Mouse (Mus musculus) liver, adult 2 months (tissue): ENCODE measurements around the gene Nup50. TPM values are rescaled to one million over a fixed set of nuclear protein-coding genes. Genes with fewer than 3 reads are reported as not detected.

Source experiments
- DNase-seq: peaks from one replicate; pipeline ENCODE4 v3.0.0-alpha.2; 2011; ENCODE audit warnings: low read depth, low spot score; ENCODE audit errors: extremely low read depth
- H3K27ac ChIP-seq: fragments of 200-500 bp; replicated peaks from 2 replicates; pipeline ENCODE4 v1.5.1; 2012; ENCODE audit warnings: low read depth, mild to moderate bottlenecking, control low read depth, inconsistent platforms, low read length; ENCODE audit not compliant: insufficient read depth
- H3K27me3 ChIP-seq: fragments of 200-500 bp; 2 replicates; pipeline ENCODE4 v1.6.1; 2012; ENCODE audit warnings: mild to moderate bottlenecking, moderate library complexity, low read length, inconsistent platforms; ENCODE audit not compliant: control insufficient read depth, insufficient read depth
- H3K36me3 ChIP-seq: fragments of 200-500 bp; 2 replicates; pipeline ENCODE4 v1.6.1; 2012; ENCODE audit warnings: low read length, inconsistent platforms; ENCODE audit not compliant: control insufficient read depth, insufficient read depth
- H3K4me1 ChIP-seq: fragments of 200-500 bp; 2 replicates; pipeline ENCODE4 v1.6.1; 2011; ENCODE audit warnings: low read length; ENCODE audit not compliant: control insufficient read depth, insufficient read depth
- H3K4me3 ChIP-seq: fragments of 200-500 bp; 2 replicates; pipeline ENCODE4 v1.5.1; 2011; ENCODE audit warnings: low read depth, mild to moderate bottlenecking, control low read depth, low read length, moderate library complexity; ENCODE audit not compliant: insufficient read depth
- H3K79me2 ChIP-seq: fragments of 200-500 bp; 2 replicates; pipeline ENCODE4 v1.6.1; 2012; ENCODE audit warnings: inconsistent platforms, mild to moderate bottlenecking, low read length, moderate library complexity; ENCODE audit not compliant: control insufficient read depth, insufficient read depth
- H3K9ac ChIP-seq: fragments of 200-500 bp; 2 replicates; pipeline ENCODE4 v1.6.1; 2012; ENCODE audit warnings: low read depth, mild to moderate bottlenecking, control low read depth, inconsistent platforms, low read length
- CTCF ChIP-seq: fragments of 200-500 bp; IDR thresholded peaks from 2 replicates; pipeline ENCODE4 v1.5.1; 2011; ENCODE audit warnings: low read depth, low read length, control low read depth
- POLR2A ChIP-seq: fragments of 200-500 bp; IDR thresholded peaks from 2 replicates; pipeline ENCODE4 v1.6.1; 2011; ENCODE audit warnings: low read length, control low read depth; ENCODE audit not compliant: insufficient read depth; ENCODE audit errors: extremely low read depth
- WGBS: fragments of 180-500 bp; shearing (Covaris S2); methylation state at CpG from one replicate; pipeline ENCODE4 v1.1.7; 2018; 5-methylcytosine and 5-hydroxymethylcytosine counted together
- polyA plus RNA-seq: library from polyadenylated mRNA; depleted of rRNA; stranded (reverse); fragments of >200 nt; gene quantifications from 2 replicates; pipeline ENCODE4 v1.2.3, GENCODE M21; 2012
- total RNA-seq: library from RNA; depleted of rRNA; stranded (reverse); fragments of >200 nt; gene quantifications from 2 replicates; pipeline ENCODE4 v1.2.3, GENCODE M21; 2014

The Nup50 gene
- total and polyA plus RNA-seq, 2 experiments, result 5.0 to 9.0 TPM

DNA sequence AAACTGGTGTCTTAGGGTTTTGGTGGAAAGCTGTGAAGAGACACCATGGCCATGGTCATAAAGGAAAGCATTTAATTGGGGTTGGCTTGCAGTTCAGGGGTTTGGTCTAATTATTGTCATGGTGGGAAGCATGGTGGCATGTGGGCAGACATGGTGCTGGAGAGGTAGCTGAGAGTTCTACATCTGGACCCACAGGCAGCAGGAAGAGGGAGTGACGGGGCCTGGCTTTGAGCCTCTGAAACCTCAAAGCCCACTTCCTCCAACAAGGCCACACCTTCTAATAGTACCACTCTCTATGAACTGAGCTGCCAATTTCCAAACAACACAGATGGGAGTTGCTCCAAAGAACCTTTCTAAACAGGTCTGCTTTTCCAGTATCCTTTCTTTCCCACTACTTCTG, 26.5 kb upstream of the Nup50 start:
- H3K4me1 ChIP-seq, result no peaks in the 10 kb centered on the region
- H3K9ac ChIP-seq, result no peak overlapping the region
- no peaks in the 10 kb centered on the region for H3K36me3 ChIP-seq
- no peak for DNase-seq
- H3K27me3 ChIP-seq, result no peaks in the 10 kb centered on the region
- WGBS, result 83% methylated on average over 1 of the region's 1 CpGs
- no peaks in the 10 kb centered on the region for H3K79me2 ChIP-seq
- TF ChIP-seq CTCF, result no peak
- TF ChIP-seq POLR2A, result no peak
- no peak overlapping the region for H3K27ac ChIP-seq
- no peak overlapping the region for H3K4me3 ChIP-seq

DNA sequence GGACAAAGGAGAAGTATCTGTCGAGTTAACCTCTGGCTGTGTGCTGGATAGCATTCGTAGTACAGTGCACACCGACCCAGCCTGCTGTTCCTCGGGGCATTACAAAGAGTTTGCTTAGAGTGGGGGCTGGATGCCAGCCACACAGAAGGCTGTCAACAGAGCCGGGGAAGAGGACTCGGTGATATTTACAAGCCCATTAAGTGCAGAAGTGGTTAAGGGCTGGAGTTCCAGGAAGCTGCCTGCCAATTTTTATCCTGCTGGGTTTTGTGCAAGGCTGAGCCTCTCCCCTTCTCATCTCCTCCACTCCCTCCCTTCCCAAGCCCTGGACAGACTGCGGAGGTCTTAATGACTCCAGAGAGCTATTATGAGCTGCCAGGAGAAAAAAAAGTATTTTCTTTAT, 25.1 kb upstream of the Nup50 start:
- Histone ChIP-seq H3K27me3 (no peaks in the 10 kb centered on the region), H3K79me2 (no peaks in the 10 kb centered on the region), H3K4me1 (no peaks in the 10 kb centered on the region), H3K27ac (no peak overlapping the region), H3K9ac (no peak overlapping the region), H3K4me3 (no peak overlapping the region), H3K36me3 (no peaks in the 10 kb centered on the region)
- 15% methylated on average over 7 of the region's 7 CpGs for WGBS
- no peak for DNase-seq
- no peak for TF ChIP-seq POLR2A
- TF ChIP-seq CTCF, result no peak

DNA sequence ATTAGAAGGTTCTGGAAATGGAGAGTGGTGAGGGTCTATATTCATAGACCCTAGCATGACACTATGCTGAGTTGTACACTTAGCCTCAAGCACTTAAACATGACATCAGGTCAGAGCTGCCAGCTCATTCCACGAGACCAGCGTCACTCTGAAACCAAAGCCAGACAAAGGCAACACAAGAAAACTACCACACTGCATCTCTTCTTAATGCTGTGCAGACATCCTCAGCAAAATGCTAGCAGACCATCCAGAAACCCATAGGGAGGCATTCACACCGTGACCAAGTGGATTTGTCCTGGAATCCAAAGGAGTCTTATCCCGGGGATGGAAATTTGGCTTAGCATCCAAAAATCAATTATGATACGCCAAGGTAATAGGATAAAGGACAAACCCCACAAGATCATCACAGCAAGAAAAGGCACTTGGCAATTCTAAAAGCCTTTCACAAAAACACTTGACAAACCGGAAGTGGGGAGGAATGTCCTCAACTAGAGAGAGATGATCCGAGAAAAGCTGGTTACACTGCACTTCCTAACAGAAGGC, 19.3 kb upstream of the Nup50 start:
- Histone ChIP-seq H3K4me1 (no peaks in the 10 kb centered on the region), H3K79me2 (no peaks in the 10 kb centered on the region), H3K9ac (no peak overlapping the region), H3K4me3 (no peak overlapping the region), H3K27ac (no peak overlapping the region), H3K27me3 (no peaks in the 10 kb centered on the region), H3K36me3 (no peaks in the 10 kb centered on the region)
- WGBS, result 80% methylated on average over 7 of the region's 7 CpGs
- TF ChIP-seq POLR2A (no peak), CTCF (no peak)
- no peak for DNase-seq

DNA sequence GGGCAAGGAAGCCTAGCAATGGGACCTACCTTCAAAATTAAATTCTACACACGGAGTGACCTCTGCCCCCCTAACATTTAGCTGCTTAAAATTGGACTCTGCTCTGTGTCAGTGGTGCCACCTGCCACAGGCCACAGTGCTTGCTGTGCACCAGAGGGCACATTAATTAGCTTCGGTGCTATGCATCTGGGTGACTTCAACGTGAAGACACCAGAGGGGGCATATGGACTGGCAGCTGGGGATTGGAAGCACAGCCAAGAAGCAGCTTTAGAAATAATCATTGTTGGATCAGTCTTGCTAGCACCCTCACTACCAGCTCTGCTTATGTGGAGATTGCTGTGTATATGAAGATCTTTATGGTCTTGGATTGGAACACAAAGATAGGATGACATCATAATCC, 10.0 kb upstream of the Nup50 start:
- Histone ChIP-seq H3K4me3 (no peak overlapping the region), H3K27ac (no peak overlapping the region), H3K4me1 (no peaks in the 10 kb centered on the region), H3K27me3 (no peaks in the 10 kb centered on the region), H3K9ac (no peak overlapping the region), H3K79me2 (no peaks in the 10 kb centered on the region), H3K36me3 (no peaks in the 10 kb centered on the region)
- WGBS, result 96% methylated on average over 3 of the region's 3 CpGs
- TF ChIP-seq CTCF (no peak), POLR2A (no peak)
- no peak for DNase-seq

DNA sequence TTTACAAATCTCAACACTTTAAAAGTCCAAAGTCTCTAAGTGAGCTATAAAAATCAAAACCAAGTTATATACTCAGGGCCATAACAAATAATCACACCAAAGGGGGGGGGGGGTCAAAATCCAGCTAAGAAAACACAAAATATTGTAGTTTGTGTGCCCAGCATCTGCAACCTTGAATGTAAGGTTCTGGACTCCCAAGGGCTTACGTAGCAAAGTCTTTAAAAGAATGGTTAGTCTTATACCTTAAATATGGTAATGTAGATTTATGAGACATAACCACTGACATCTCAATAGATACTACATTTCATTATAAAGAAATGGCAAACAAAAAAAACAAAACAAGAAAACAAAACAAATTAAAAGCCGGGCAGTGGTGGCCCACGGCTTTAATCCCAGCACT, 3.3 kb upstream of the Nup50 start, which contains the start of gene Gm29666:
Gm29666 (minus strand) TSS at position 101 of the 400 bp plus-strand sequence.
- no peaks in the 10 kb centered on the region for H3K27me3 ChIP-seq
- H3K4me3 ChIP-seq, result no peak within 1 kb of the TSS
- no peak for DNase-seq
- peaks cover 8% of the 10 kb centered on the region for H3K4me1 ChIP-seq
- no peaks in the 10 kb centered on the region for H3K79me2 ChIP-seq
- H3K9ac ChIP-seq, result no peak within 1 kb of the TSS
- H3K27ac ChIP-seq, result no peak within 1 kb of the TSS
- H3K36me3 ChIP-seq, result no peaks in the 10 kb centered on the region
- TF ChIP-seq CTCF (no peak), POLR2A (no peak)
- WGBS, result 95% methylated on average over 3 of the region's 3 CpGs

DNA sequence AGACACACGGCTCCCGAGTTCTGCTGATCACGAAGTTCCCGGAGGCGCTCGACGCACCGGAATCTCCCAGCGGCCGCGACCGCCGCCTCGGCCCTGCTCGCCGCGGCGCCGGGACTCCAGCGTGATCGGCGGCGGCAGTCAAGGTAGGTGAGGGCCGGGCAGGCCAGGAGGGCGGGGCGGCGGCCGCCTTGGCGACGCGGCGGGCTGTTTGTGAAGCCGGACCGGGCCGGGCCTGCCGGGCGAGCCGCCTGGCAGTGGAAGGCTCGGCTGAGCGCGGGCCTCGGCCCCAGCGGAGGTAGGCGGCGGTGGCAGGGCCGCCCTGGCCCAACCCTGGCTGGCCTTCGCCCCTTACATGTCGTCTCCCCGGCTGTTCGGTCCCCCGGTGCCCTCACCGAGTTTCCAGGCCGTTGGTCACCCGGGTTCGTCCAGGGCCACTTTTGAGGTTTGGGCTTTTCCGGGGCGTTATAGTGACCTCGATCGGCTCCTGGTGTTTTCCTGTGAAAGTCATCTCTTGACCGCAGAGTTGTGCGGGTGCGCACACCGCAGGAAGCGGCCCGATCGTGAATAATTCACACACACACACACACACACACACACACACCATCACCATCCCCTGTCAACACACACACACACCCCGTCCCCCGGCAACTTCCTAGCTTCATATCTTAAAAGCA, 434 bp downstream of the Nup50 start:
- peak; percentile 46 for DNase-seq
- H3K36me3 ChIP-seq, result peaks cover 12% of the 10 kb centered on the region; the same call in 1 of the 2 replicates
- WGBS, result under 1% methylated on average over 68 of the region's 68 CpGs

More for the DNA sequence above, 434 bp downstream of the Nup50 start:
- Histone ChIP-seq H3K9ac (peak overlapping the region; percentile 97), H3K79me2 (peaks cover 5% of the 10 kb centered on the region; the same call in 1 of the 2 replicates), H3K4me3 (peak overlapping the region; percentile 96), H3K27ac (peak overlapping the region; percentile 97), H3K4me1 (peaks cover 8% of the 10 kb centered on the region), H3K27me3 (no peaks in the 10 kb centered on the region)
- TF ChIP-seq POLR2A (no peak), CTCF (no peak)
